Mouse (Mus musculus): ENCODE results near the gene Iscu.

DNA sequence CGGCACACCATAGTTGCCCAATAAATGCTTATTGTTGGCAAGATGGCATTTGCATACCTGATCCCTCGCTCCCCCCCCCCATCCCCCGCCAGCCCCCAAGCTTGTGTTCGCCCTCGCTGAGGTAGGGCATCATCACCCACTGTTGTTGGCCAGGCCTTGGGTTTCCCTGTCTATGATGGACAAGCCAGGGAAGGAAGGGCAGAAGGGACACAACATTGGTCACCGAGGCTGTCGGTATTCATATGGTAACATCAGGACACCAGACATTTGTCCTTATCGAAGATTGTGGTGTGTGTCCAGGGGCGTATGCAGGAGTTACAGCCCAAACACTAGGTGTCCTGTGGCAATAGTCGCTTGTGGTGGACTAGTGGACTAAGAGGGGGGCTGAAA lies 36.4 kb upstream of the Iscu start:
- TF ChIP-seq CTCF (IDR thresholded peaks at IDR 0.05; ENCODE audit: borderline replicate concordance, insufficient read depth, low read depth, low read length) (no peak), POLR2A (IDR thresholded peaks at IDR 0.05; ENCODE audit: borderline replicate concordance, insufficient read depth, low read length) (no peak)
